Mouse (Mus musculus) urinary bladder, postnatal 4 days (tissue): ENCODE measurements around the gene Zfp335.

Experiments used
- DNase-seq, 2 experiments: peaks; one replicate each; pipeline ENCODE4 v3.0.0; 2021 to 2022; ENCODE audit warnings: low spot score in 2 of 2

Zfp335 gene

GRCm38 (mm10) chr2:164924100-164924857 lies 12.7 kb upstream of the Zfp335 start:
- DNase-seq = peak; percentile 77 to 89

- no peak for DNase-seq
These were observed 11.7 kb upstream of the Zfp335 start for GRCm38 (mm10) chr2:164923291-164923690.

GRCm38 (mm10) chr2:164921984-164922383 lies 10.4 kb upstream of the Zfp335 start:
- DNase-seq = no peak

GRCm38 (mm10) chr2:164918325-164918724 lies 6.8 kb upstream of the Zfp335 start:
- DNase-seq = no peak

- DNase-seq = no peak
These were observed 5.8 kb upstream of the Zfp335 start for GRCm38 (mm10) chr2:164917371-164917770.

- DNase-seq = no peak
These were observed 5.3 kb upstream of the Zfp335 start for GRCm38 (mm10) chr2:164916820-164917219.

- no peak for DNase-seq
These were observed 1.9 kb upstream of the Zfp335 start for GRCm38 (mm10) chr2:164913428-164913786.

GRCm38 (mm10) chr2:164912749-164913427 lies 1.3 kb upstream of the Zfp335 start:
- no peak for DNase-seq

GRCm38 (mm10) chr2:164912151-164912550 lies 594 bp upstream of the Zfp335 start:
- no peak for DNase-seq

- peak in 1 of 2 experiments; percentile 68 for DNase-seq
These were observed 1.0 kb downstream of the Zfp335 start for GRCm38 (mm10) chr2:164910360-164911061.

- DNase-seq = no peak
These were observed 2.0 kb downstream of the Zfp335 start for GRCm38 (mm10) chr2:164909542-164909941.

GRCm38 (mm10) chr2:164909100-164909499 lies 2.5 kb downstream of the Zfp335 start:
- no peak for DNase-seq

GRCm38 (mm10) chr2:164908011-164908410 lies 3.5 kb downstream of the Zfp335 start:
- no peak for DNase-seq

GRCm38 (mm10) chr2:164907511-164907910 lies 4.0 kb downstream of the Zfp335 start:
- DNase-seq = no peak

GRCm38 (mm10) chr2:164906071-164906470 lies 5.5 kb downstream of the Zfp335 start:
- no peak for DNase-seq

GRCm38 (mm10) chr2:164903496-164903895 lies 8.1 kb downstream of the Zfp335 start:
- no peak for DNase-seq

- DNase-seq = no peak
These were observed 10.2 kb downstream of the Zfp335 start for GRCm38 (mm10) chr2:164901380-164901779.

- DNase-seq = no peak
These were observed 11.7 kb downstream of the Zfp335 start for GRCm38 (mm10) chr2:164899723-164900459.

- no peak for DNase-seq
These were observed 12.5 kb downstream of the Zfp335 start for GRCm38 (mm10) chr2:164899034-164899433.

- no peak for DNase-seq
These were observed 13.5 kb downstream of the Zfp335 start for GRCm38 (mm10) chr2:164898008-164898407.

- no peak for DNase-seq
These were observed 15.7 kb downstream of the Zfp335 start for GRCm38 (mm10) chr2:164895885-164896284.

- DNase-seq = no peak
These were observed 16.9 kb downstream of the Zfp335 start for GRCm38 (mm10) chr2:164894644-164895043.
